Mouse (Mus musculus) forebrain, embryonic 11.5 days (tissue): ENCODE data around the gene Bcl11b. TPM values are rescaled to one million over a fixed set of nuclear protein-coding genes. Genes with fewer than 3 reads are reported as not detected.

ENCODE experiments used
- ATAC-seq: fragments of 200-750 bp; cut with Nextera tagmentation; replicated peaks from 2 replicates; pipeline ENCODE4 v1.8.0; 2017; ENCODE audit warnings: moderate TSS enrichment; ENCODE audit not compliant: low FRiP score
- DNase-seq: peaks from one replicate; pipeline ENCODE4 v3.0.0-alpha.2; 2017; ENCODE audit warnings: low spot score
- H3K27ac ChIP-seq: fragments of 300-500 bp; sonication (generic); 2 replicates; pipeline ENCODE4 v1.5.1; 2014; ENCODE audit warnings: low read depth, low read length
- H3K27me3 ChIP-seq: fragments of 300-500 bp; sonication (generic); 2 replicates; pipeline ENCODE4 v1.6.1; 2014; ENCODE audit warnings: mild to moderate bottlenecking, low read length, mixed read lengths; ENCODE audit not compliant: control insufficient read depth, insufficient read depth
- H3K36me3 ChIP-seq: fragments of 300-500 bp; sonication (generic); 2 replicates; pipeline ENCODE4 v1.6.1; 2014; ENCODE audit warnings: mild to moderate bottlenecking, low read length, moderate library complexity, mixed read lengths; ENCODE audit not compliant: control insufficient read depth, insufficient read depth
- H3K4me1 ChIP-seq: fragments of 300-500 bp; sonication (generic); replicated peaks from 2 replicates; pipeline ENCODE4 v1.6.1; 2014; ENCODE audit warnings: low read length, mixed read lengths; ENCODE audit not compliant: control insufficient read depth, insufficient read depth
- H3K4me2 ChIP-seq: fragments of 300-500 bp; sonication (generic); 2 replicates; pipeline ENCODE4 v1.6.1; 2014; ENCODE audit warnings: low read depth, mild to moderate bottlenecking, low read length, moderate library complexity, mixed read lengths; ENCODE audit not compliant: severe bottlenecking
- H3K4me3 ChIP-seq: fragments of 300-500 bp; sonication (generic); 2 replicates; pipeline ENCODE4 v1.5.1; 2014; ENCODE audit warnings: low read depth, low read length
- H3K9ac ChIP-seq: fragments of 300-500 bp; sonication (generic); 2 replicates; pipeline ENCODE4 v1.6.1; 2014; ENCODE audit warnings: low read length
- H3K9me3 ChIP-seq: fragments of 300-500 bp; sonication (generic); 2 replicates; pipeline ENCODE4 v1.6.1; 2016; ENCODE audit warnings: low read length, mixed read lengths; ENCODE audit not compliant: control insufficient read depth
- WGBS: fragments of 180-500 bp; shearing (Covaris S2); extraction: QIAGEN DNeasy Blood & Tissue Kit; methylation state at CpG from one replicate; pipeline ENCODE4 v1.1.7; 2014; 5-methylcytosine and 5-hydroxymethylcytosine counted together
- polyA plus RNA-seq: library from polyadenylated mRNA; unstranded; fragments of >200 nt; fragmentation: Nextera tagmentation; extraction: Ambion mirVana; gene quantifications from 2 replicates; pipeline ENCODE4 v1.2.1, GENCODE M21; 2014

The Bcl11b gene
- polyA plus RNA-seq, 1 experiment from 2014 or later, result 19.4 TPM

- ATAC-seq, result no peak
- H3K27ac ChIP-seq, result no peak overlapping the region; the same call in 1 of the 2 replicates
- WGBS, result 43% methylated on average over 8 of the region's 8 CpGs
- H3K36me3 ChIP-seq, result no peaks in the 10 kb centered on the region
- no peaks in the 10 kb centered on the region for H3K9me3 ChIP-seq
- no peak overlapping the region; the same call in 1 of the 2 replicates for H3K4me2 ChIP-seq
- no peak overlapping the region for H3K4me3 ChIP-seq
- DNase-seq, result no peak
- H3K9ac ChIP-seq, result peak overlapping the region; percentile 12; the same call in 1 of the 2 replicates
- peaks cover 83% of the 10 kb centered on the region for H3K4me1 ChIP-seq
- no peaks in the 10 kb centered on the region for H3K27me3 ChIP-seq
Measured at GRCm38 (mm10) chr12:107978736-107979255, 24.6 kb downstream of the Bcl11b start.

- H3K4me2 ChIP-seq, result peak overlapping the region; percentile 48
- H3K9ac ChIP-seq, result peak overlapping the region; percentile 35; the same call in 1 of the 2 replicates
- peaks cover 89% of the 10 kb centered on the region for H3K4me1 ChIP-seq
- H3K4me3 ChIP-seq, result no peak overlapping the region
- ATAC-seq, result no peak
- H3K36me3 ChIP-seq, result no peaks in the 10 kb centered on the region
- DNase-seq, result no peak
- no peaks in the 10 kb centered on the region for H3K27me3 ChIP-seq
- H3K9me3 ChIP-seq, result no peaks in the 10 kb centered on the region
- H3K27ac ChIP-seq, result no peak overlapping the region
- 2% methylated on average over 14 of the region's 14 CpGs for WGBS
Measured at GRCm38 (mm10) chr12:107978063-107978462, 25.3 kb downstream of the Bcl11b start.

GRCm38 (mm10) chr12:107977534-107977933 is 25.9 kb downstream of the Bcl11b start:
- Histone ChIP-seq H3K9me3 (no peaks in the 10 kb centered on the region), H3K4me3 (peak overlapping the region; percentile 5; the same call in 1 of the 2 replicates), H3K27ac (no peak overlapping the region), H3K4me1 (peaks cover 93% of the 10 kb centered on the region), H3K36me3 (no peaks in the 10 kb centered on the region), H3K27me3 (no peaks in the 10 kb centered on the region), H3K4me2 (peak overlapping the region; percentile 48), H3K9ac (peak overlapping the region; percentile 35; the same call in 1 of the 2 replicates)
- ATAC-seq (no peak), DNase-seq (no peak)
- WGBS, result 2% methylated on average over 9 of the region's 9 CpGs

- Histone ChIP-seq H3K36me3 (no peaks in the 10 kb centered on the region), H3K27ac (no peak overlapping the region), H3K4me1 (peaks cover 92% of the 10 kb centered on the region), H3K9me3 (no peaks in the 10 kb centered on the region), H3K9ac (peak overlapping the region; percentile 50), H3K27me3 (no peaks in the 10 kb centered on the region), H3K4me3 (no peak overlapping the region), H3K4me2 (peak overlapping the region; percentile 48)
- 3% methylated on average over 8 of the region's 8 CpGs for WGBS
- ATAC-seq (no peak), DNase-seq (no peak)
Measured at GRCm38 (mm10) chr12:107977086-107977485, 26.3 kb downstream of the Bcl11b start.

GRCm38 (mm10) chr12:107976571-107977001 is 26.8 kb downstream of the Bcl11b start:
- peak overlapping the region; percentile 2; the same call in 1 of the 2 replicates for H3K27ac ChIP-seq
- peaks cover 93% of the 10 kb centered on the region for H3K4me1 ChIP-seq
- H3K36me3 ChIP-seq, result no peaks in the 10 kb centered on the region
- ATAC-seq (no peak), DNase-seq (no peak)
- H3K4me2 ChIP-seq, result peak overlapping the region; percentile 48
- H3K9me3 ChIP-seq, result no peaks in the 10 kb centered on the region
- peak overlapping the region; percentile 11; the same call in 1 of the 2 replicates for H3K4me3 ChIP-seq
- H3K9ac ChIP-seq, result peak overlapping the region; percentile 50
- no peaks in the 10 kb centered on the region for H3K27me3 ChIP-seq
- 7% methylated on average over 22 of the region's 22 CpGs for WGBS

GRCm38 (mm10) chr12:107975897-107976570 is 27.4 kb downstream of the Bcl11b start:
- 13% methylated on average over 14 of the region's 14 CpGs for WGBS
- Histone ChIP-seq H3K4me3 (peak overlapping the region; percentile 11; the same call in 1 of the 2 replicates), H3K27me3 (no peaks in the 10 kb centered on the region), H3K9me3 (no peaks in the 10 kb centered on the region), H3K9ac (peak overlapping the region; percentile 50), H3K27ac (peak overlapping the region; percentile 2; the same call in 1 of the 2 replicates), H3K4me1 (peaks cover 93% of the 10 kb centered on the region), H3K4me2 (peak overlapping the region; percentile 48; the same call in 1 of the 2 replicates), H3K36me3 (no peaks in the 10 kb centered on the region)
- no peak for DNase-seq
- ATAC-seq, result no peak

GRCm38 (mm10) chr12:107975479-107975896 is 27.9 kb downstream of the Bcl11b start:
- Histone ChIP-seq H3K27me3 (no peaks in the 10 kb centered on the region), H3K9ac (peak overlapping the region; percentile 29; the same call in 1 of the 2 replicates), H3K27ac (no peak overlapping the region), H3K36me3 (no peaks in the 10 kb centered on the region), H3K9me3 (no peaks in the 10 kb centered on the region), H3K4me3 (no peak overlapping the region), H3K4me2 (no peak overlapping the region), H3K4me1 (peaks cover 92% of the 10 kb centered on the region)
- WGBS, result 57% methylated on average over 10 of the region's 10 CpGs
- DNase-seq (no peak), ATAC-seq (no peak)

- Histone ChIP-seq H3K36me3 (no peaks in the 10 kb centered on the region), H3K27ac (peak overlapping the region; percentile 26; the same call in 1 of the 2 replicates), H3K9ac (no peak overlapping the region), H3K9me3 (no peaks in the 10 kb centered on the region), H3K4me1 (peaks cover 86% of the 10 kb centered on the region), H3K4me3 (no peak overlapping the region), H3K27me3 (no peaks in the 10 kb centered on the region), H3K4me2 (no peak overlapping the region)
- 25% methylated on average over 11 of the region's 11 CpGs for WGBS
- ATAC-seq, result no peak
- no peak for DNase-seq
Measured at GRCm38 (mm10) chr12:107974504-107974903, 28.9 kb downstream of the Bcl11b start.
